Mouse (Mus musculus): ENCODE data around the gene Grik4. TPM values are rescaled to one million over a fixed set of nuclear protein-coding genes. Genes with fewer than 3 reads are reported as not detected.

The Grik4 gene
- polyA plus RNA-seq, 1 experiment from 2014 or later = 13.2 TPM

DNA sequence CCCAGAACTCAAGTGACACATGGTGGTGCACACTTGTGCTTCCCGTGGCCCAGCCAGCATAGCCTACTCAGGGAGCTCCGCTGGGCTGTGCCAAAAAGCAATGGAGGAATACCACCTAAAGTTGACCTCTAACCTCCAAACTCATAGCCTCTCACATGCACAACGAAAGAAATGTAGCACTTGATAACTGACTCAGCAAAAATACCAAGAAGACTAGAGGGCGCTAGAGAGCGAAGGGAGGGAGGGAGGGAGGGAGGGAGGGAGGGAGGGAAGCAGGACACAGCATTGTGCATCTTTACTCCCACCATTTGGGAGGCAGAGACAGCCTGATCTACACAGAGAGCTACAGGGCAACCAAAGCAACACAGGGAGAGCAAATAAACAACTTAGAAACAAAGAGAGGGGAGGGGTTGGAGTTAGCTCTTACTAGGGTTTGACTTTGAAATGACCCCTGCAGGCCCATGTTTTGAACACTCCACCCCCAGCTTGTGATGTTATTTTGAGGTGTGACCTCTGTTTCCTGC lies 185.5 kb downstream of the Grik4 start:
- Histone ChIP-seq H3K9me3 (no peaks in the 10 kb centered on the region), H3K4me3 (no peak overlapping the region), H3K9ac (no peak overlapping the region), H3K4me1 (replicated peaks) (peaks cover 25% of the 10 kb centered on the region; the same call in 1 of the 2 replicates), H3K36me3 (no peaks in the 10 kb centered on the region), H3K4me2 (no peak overlapping the region), H3K27ac (replicated peaks) (no peak overlapping the region), H3K27me3 (no peaks in the 10 kb centered on the region)
- WGBS = 56% methylated on average over 5 of the region's 5 CpGs
- ATAC-seq (ENCODE audit: low FRiP score, low read depth) = no peak

- Histone ChIP-seq H3K4me1 (replicated peaks) (0 out of 2 replicates have a peak, but pooled peaks cover 13% of the 10 kb centered on the region), H3K27me3 (no peaks in the 10 kb centered on the region), H3K36me3 (no peaks in the 10 kb centered on the region), H3K9ac (no peak overlapping the region), H3K27ac (replicated peaks) (no peak overlapping the region), H3K9me3 (no peaks in the 10 kb centered on the region), H3K4me2 (no peak overlapping the region), H3K4me3 (no peak overlapping the region)
- WGBS = 76% methylated on average over 3 of the region's 3 CpGs
- ATAC-seq (ENCODE audit: low FRiP score, low read depth) = no peak
Observed at GRCm38 (mm10) chr9:42757012-42757640, 187.2 kb downstream of the Grik4 start.

GRCm38 (mm10) chr9:42754699-42755098 lies 189.6 kb downstream of the Grik4 start:
- no peaks in the 10 kb centered on the region for H3K9me3 ChIP-seq
- H3K4me2 ChIP-seq = no peak overlapping the region
- H3K9ac ChIP-seq = no peak overlapping the region
- no peaks in the 10 kb centered on the region for H3K36me3 ChIP-seq
- ATAC-seq (ENCODE audit: low FRiP score, low read depth) = no peak
- no peak overlapping the region for H3K4me3 ChIP-seq
- H3K27ac ChIP-seq (replicated peaks) = no peak overlapping the region
- no peaks in the 10 kb centered on the region for H3K27me3 ChIP-seq
- 56% methylated on average over 8 of the region's 8 CpGs for WGBS
- 0 out of 2 replicates have a peak, but pooled peaks cover 8% of the 10 kb centered on the region for H3K4me1 ChIP-seq (replicated peaks)

GRCm38 (mm10) chr9:42751160-42751559 lies 193.1 kb downstream of the Grik4 start:
- Histone ChIP-seq H3K4me1 (replicated peaks) (0 out of 2 replicates have a peak, but pooled peaks cover 8% of the 10 kb centered on the region), H3K9me3 (no peaks in the 10 kb centered on the region), H3K27ac (replicated peaks) (no peak overlapping the region), H3K27me3 (no peaks in the 10 kb centered on the region), H3K4me2 (no peak overlapping the region), H3K9ac (no peak overlapping the region), H3K36me3 (no peaks in the 10 kb centered on the region), H3K4me3 (no peak overlapping the region)
- WGBS = 75% methylated on average over 2 of the region's 2 CpGs
- no peak for ATAC-seq (ENCODE audit: low FRiP score, low read depth)

- H3K27ac ChIP-seq (replicated peaks) = no peak overlapping the region
- H3K9ac ChIP-seq = no peak overlapping the region
- no peaks in the 10 kb centered on the region for H3K27me3 ChIP-seq
- 71% methylated on average over 3 of the region's 3 CpGs for WGBS
- H3K4me2 ChIP-seq = no peak overlapping the region
- H3K36me3 ChIP-seq = no peaks in the 10 kb centered on the region
- no peaks in the 10 kb centered on the region for H3K9me3 ChIP-seq
- ATAC-seq (ENCODE audit: low FRiP score, low read depth) = no peak
- 0 out of 2 replicates have a peak, but pooled peaks cover 6% of the 10 kb centered on the region for H3K4me1 ChIP-seq (replicated peaks)
- no peak overlapping the region for H3K4me3 ChIP-seq
Observed at GRCm38 (mm10) chr9:42750176-42750575, 194.1 kb downstream of the Grik4 start.

DNA sequence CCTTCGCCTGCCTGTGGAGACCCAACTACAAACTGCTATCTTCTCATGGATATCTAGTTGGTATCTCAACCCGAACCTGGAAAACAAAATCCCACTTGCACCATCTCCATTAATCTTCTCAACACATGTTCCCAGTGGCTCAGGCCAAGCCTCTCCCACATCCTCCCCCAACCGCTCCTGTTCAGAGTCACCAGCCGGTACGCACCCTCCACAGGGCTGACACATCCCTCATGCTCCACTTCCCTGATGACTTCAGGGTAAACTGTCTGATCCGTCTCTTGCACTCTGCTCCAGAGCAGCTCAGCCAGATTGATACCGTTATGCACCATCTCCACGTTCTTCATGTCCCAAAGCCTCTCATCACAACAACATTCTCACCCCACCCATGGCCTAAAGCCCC lies 198.3 kb downstream of the Grik4 start:
- Histone ChIP-seq H3K27me3 (no peaks in the 10 kb centered on the region), H3K9me3 (no peaks in the 10 kb centered on the region), H3K4me2 (no peak overlapping the region), H3K4me1 (replicated peaks) (no peaks in the 10 kb centered on the region), H3K4me3 (no peak overlapping the region), H3K27ac (replicated peaks) (no peak overlapping the region), H3K36me3 (no peaks in the 10 kb centered on the region), H3K9ac (no peak overlapping the region)
- 72% methylated on average over 8 of the region's 8 CpGs for WGBS
- no peak for ATAC-seq (ENCODE audit: low FRiP score, low read depth)

- 75% methylated on average over 5 of the region's 5 CpGs for WGBS
- no peak for ATAC-seq (ENCODE audit: low FRiP score, low read depth)
- H3K36me3 ChIP-seq = no peaks in the 10 kb centered on the region
- H3K4me1 ChIP-seq (replicated peaks) = no peaks in the 10 kb centered on the region
- no peak overlapping the region for H3K4me3 ChIP-seq
- no peak overlapping the region for H3K9ac ChIP-seq
- H3K9me3 ChIP-seq = no peaks in the 10 kb centered on the region
- no peak overlapping the region for H3K4me2 ChIP-seq
- H3K27ac ChIP-seq (replicated peaks) = no peak overlapping the region
- no peaks in the 10 kb centered on the region for H3K27me3 ChIP-seq
Observed at GRCm38 (mm10) chr9:42742385-42742784, 201.9 kb downstream of the Grik4 start.

DNA sequence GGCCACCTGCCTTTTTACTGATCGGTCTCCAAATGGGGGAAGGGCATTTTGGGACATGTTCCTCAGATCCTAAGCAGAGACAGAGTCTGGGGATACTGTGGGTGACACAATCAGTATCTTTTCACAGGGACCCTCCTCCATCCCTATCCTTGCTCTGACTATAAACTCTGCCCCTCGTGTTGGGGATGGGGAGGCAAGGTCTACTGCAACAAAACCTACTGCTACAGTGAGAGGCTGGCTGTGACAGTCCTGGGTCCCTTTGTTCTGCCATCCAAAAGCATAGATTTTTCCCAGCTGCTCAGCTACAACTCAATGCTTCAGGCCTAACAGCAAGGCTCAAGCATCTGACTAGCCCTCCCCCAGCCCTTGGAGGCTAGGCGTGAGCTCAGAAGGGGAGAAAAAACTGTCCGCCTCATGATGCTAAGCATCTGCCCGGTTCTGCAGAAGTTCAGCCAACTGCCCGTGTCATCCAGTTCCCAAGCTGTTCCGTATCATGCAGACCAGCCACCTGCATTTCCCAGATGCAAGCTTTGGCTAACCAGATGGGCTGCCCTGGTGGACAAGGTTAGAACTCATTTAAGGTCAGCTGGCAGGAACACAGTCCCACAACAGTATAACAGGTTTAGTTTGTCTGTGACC lies 207.5 kb downstream of the Grik4 start:
- Histone ChIP-seq H3K9me3 (no peaks in the 10 kb centered on the region), H3K27ac (replicated peaks) (no peak overlapping the region; the same call in 1 of the 2 replicates), H3K4me3 (no peak overlapping the region), H3K4me2 (no peak overlapping the region), H3K9ac (no peak overlapping the region), H3K36me3 (no peaks in the 10 kb centered on the region), H3K4me1 (replicated peaks) (peaks cover 31% of the 10 kb centered on the region), H3K27me3 (no peaks in the 10 kb centered on the region)
- WGBS = 43% methylated on average over 7 of the region's 7 CpGs
- ATAC-seq (ENCODE audit: low FRiP score, low read depth) = no peak

DNA sequence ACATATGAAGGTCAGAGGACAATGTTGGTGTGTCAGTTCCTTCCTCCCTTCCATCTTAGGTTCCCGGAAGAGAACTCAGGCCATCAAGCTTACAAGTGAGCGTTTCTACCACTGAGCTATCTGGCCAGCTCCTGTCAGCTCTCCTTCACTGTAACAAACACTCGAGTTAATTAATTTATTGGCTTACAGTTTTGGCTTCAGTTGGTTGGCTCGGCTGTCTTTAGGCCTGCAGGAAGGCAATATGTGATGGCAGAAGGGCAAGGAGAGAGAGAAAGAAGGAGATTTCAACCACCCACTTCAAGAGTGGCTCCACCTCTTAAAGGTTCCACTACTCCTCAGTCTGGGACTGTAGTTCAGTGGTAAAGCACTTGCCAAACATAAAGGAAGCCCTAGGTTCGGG lies 209.2 kb downstream of the Grik4 start:
- Histone ChIP-seq H3K9ac (no peak overlapping the region), H3K4me3 (no peak overlapping the region), H3K27me3 (no peaks in the 10 kb centered on the region), H3K9me3 (no peaks in the 10 kb centered on the region), H3K27ac (replicated peaks) (no peak overlapping the region), H3K4me2 (no peak overlapping the region), H3K4me1 (replicated peaks) (peaks cover 42% of the 10 kb centered on the region), H3K36me3 (no peaks in the 10 kb centered on the region)
- ATAC-seq (ENCODE audit: low FRiP score, low read depth) = no peak
- WGBS = 77% methylated on average over 5 of the region's 5 CpGs

DNA sequence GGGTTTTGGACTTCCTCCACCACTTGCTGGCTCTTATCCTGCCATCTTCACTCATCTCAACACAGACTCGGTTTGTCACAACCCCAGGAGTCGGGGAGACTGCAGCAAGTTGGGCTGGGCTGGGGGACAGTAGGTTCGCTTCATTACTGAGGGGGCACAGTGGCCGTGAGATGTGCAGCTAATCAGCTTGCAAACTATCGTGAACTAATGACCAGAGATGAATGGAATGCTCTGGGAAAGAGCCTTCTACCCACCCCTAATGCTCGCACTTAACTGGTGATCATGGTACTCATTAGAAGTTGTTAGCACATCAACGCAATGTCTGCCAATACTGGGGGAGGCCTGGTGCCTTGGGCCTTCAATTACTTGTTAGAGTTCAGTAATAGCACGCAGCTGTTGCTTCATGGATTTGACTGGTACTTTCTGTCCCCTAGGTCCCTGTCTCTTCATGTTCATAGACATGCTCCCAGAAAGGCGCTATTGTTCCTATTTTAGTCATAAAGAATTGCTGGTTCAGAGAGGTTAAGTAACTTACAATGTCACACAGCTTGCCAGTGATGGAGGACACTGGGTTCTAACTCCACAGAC lies 211.5 kb downstream of the Grik4 start:
- ATAC-seq (ENCODE audit: low FRiP score, low read depth) = no peak
- Histone ChIP-seq H3K36me3 (no peaks in the 10 kb centered on the region), H3K27ac (replicated peaks) (no peak overlapping the region), H3K4me2 (no peak overlapping the region), H3K27me3 (no peaks in the 10 kb centered on the region), H3K4me3 (no peak overlapping the region), H3K9me3 (no peaks in the 10 kb centered on the region), H3K4me1 (replicated peaks) (peaks cover 49% of the 10 kb centered on the region), H3K9ac (no peak overlapping the region)
- WGBS = 80% methylated on average over 9 of the region's 9 CpGs

GRCm38 (mm10) chr9:42728472-42728871 lies 215.8 kb downstream of the Grik4 start:
- WGBS = 25% methylated on average over 6 of the region's 6 CpGs
- Histone ChIP-seq H3K9me3 (no peaks in the 10 kb centered on the region), H3K4me2 (no peak overlapping the region), H3K4me3 (no peak overlapping the region), H3K4me1 (replicated peaks) (peaks cover 35% of the 10 kb centered on the region), H3K36me3 (no peaks in the 10 kb centered on the region), H3K27me3 (no peaks in the 10 kb centered on the region), H3K27ac (replicated peaks) (no peak overlapping the region), H3K9ac (no peak overlapping the region)
- ATAC-seq (ENCODE audit: low FRiP score, low read depth) = no peak

DNA sequence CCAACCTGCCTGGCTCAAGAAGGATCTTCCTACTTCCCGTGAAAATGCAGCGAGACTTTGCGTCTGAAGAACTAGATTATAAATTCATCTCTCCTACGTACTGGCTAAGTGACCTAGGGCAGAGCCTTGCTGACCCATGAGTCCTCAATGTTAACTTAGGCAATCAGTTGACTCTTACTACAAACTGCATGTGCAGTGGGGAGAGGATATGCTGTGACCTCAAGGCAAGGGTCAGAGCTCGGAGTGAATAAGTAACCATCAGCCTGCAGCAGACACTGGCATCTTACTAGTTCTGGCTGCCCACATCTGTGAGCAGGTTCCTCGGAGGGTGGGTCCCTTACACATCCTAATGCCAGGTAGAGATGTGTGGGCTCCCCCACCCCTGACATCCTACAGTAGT lies 216.6 kb downstream of the Grik4 start:
- Histone ChIP-seq H3K27me3 (no peaks in the 10 kb centered on the region), H3K9me3 (no peaks in the 10 kb centered on the region), H3K4me2 (no peak overlapping the region), H3K27ac (replicated peaks) (no peak overlapping the region), H3K4me1 (replicated peaks) (peaks cover 41% of the 10 kb centered on the region), H3K36me3 (no peaks in the 10 kb centered on the region), H3K9ac (no peak overlapping the region), H3K4me3 (no peak overlapping the region)
- no peak for ATAC-seq (ENCODE audit: low FRiP score, low read depth)
- WGBS = 83% methylated on average over 6 of the region's 6 CpGs
